Mouse (Mus musculus) liver, embryonic 16.5 days (tissue): ENCODE results near the gene AC140267.1. TPM values are rescaled to one million over a fixed set of nuclear protein-coding genes. Genes with fewer than 3 reads are reported as not detected.

ENCODE experiments used
- ATAC-seq: fragments of 200-750 bp; cut with Nextera tagmentation; 2 replicates; pipeline ENCODE4 v1.8.0; 2017; ENCODE audit warnings: low read depth, mild to moderate bottlenecking, moderate number of reproducible peaks, moderate library complexity
- H3K27ac ChIP-seq: fragments of 300-500 bp; sonication (generic); 2 replicates; pipeline ENCODE4 v1.5.1; 2014; ENCODE audit warnings: mild to moderate bottlenecking, low read length
- H3K27me3 ChIP-seq: fragments of 300-500 bp; sonication (generic); 2 replicates; pipeline ENCODE4 v1.6.1; 2014; ENCODE audit warnings: low read depth, low read length, mixed read lengths; ENCODE audit not compliant: control insufficient read depth, insufficient read depth
- H3K36me3 ChIP-seq: fragments of 300-500 bp; sonication (generic); 2 replicates; pipeline ENCODE4 v1.6.1; 2014; ENCODE audit warnings: mild to moderate bottlenecking; ENCODE audit not compliant: control insufficient read depth, insufficient read depth
- H3K4me1 ChIP-seq: fragments of 300-500 bp; sonication (generic); 2 replicates; pipeline ENCODE4 v1.6.1; 2014; ENCODE audit warnings: low read depth, low read length, mixed read lengths; ENCODE audit not compliant: control insufficient read depth
- H3K4me2 ChIP-seq: fragments of 300-500 bp; sonication (generic); 2 replicates; pipeline ENCODE4 v1.6.1; 2014; ENCODE audit warnings: low read depth, low read length, mixed read lengths
- H3K4me3 ChIP-seq: fragments of 300-500 bp; sonication (generic); 2 replicates; pipeline ENCODE4 v1.5.1; 2014; ENCODE audit warnings: low read depth, mild to moderate bottlenecking, low read length
- H3K9ac ChIP-seq: fragments of 300-500 bp; sonication (generic); 2 replicates; pipeline ENCODE4 v1.6.1; 2014; ENCODE audit warnings: low read depth, low read length
- H3K9me3 ChIP-seq: fragments of 300-500 bp; sonication (generic); replicated peaks from 2 replicates; pipeline ENCODE4 v1.6.1; 2016; ENCODE audit warnings: low read length; ENCODE audit not compliant: control insufficient read depth
- WGBS: fragments of 180-500 bp; shearing (Covaris S2); extraction: QIAGEN DNeasy Blood & Tissue Kit; methylation state at CpG from one replicate; pipeline ENCODE4 v1.1.7; 2014; ENCODE audit not compliant: insufficient replicate concordance; 5-methylcytosine and 5-hydroxymethylcytosine counted together
- polyA plus RNA-seq: library from polyadenylated mRNA; unstranded; fragments of >200 nt; fragmentation: Nextera tagmentation; extraction: Ambion mirVana; gene quantifications from 2 replicates; pipeline ENCODE4 v1.2.1, GENCODE M21; 2015

Gene AC140267.1
- polyA plus RNA-seq, 1 experiment from 2014 or later = not detected

DNA sequence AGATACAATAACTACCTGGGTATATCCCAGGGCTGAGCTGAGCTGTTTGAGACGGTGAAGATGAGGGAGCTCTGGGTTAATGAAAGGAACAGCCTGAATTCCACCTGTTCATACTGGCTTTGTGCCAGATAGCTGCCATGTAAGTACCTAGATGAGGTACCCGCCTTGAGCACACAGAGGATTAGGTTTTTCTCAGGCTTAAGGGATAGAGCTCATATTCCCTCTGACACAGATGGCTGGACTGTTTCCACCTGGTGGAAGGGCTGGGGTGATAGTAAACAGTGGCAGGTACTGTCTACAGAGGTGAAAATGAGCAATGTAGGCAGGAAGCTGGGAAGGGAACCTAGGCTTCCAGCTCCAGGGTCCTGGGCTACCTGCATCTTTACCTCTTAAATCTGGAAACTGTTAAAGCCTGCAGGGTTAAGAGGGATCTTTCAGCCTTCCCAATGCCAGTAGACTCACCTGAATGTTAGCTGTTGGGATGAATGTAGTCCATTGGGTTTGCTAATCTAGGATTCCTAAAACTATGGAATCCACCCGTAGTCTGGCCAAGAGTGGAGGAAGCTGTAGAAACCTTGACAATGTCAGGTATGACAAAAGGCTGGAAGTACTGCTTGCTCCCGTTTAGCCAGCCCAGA, 22.1 kb downstream of the AC140267.1 start:
- peak overlapping the region; percentile 91 for H3K4me3 ChIP-seq
- H3K4me1 ChIP-seq = peaks cover 62% of the 10 kb centered on the region
- no peaks in the 10 kb centered on the region for H3K9me3 ChIP-seq
- peak overlapping the region; percentile 96 for H3K9ac ChIP-seq
- peak overlapping the region; percentile 97 for H3K4me2 ChIP-seq
- peak overlapping the region; percentile 99 for H3K27ac ChIP-seq
- H3K36me3 ChIP-seq = peaks cover 28% of the 10 kb centered on the region
- ATAC-seq = no peak
- no peaks in the 10 kb centered on the region for H3K27me3 ChIP-seq
- WGBS = 26% methylated on average over 4 of the region's 4 CpGs

- Histone ChIP-seq H3K36me3 (peaks cover 28% of the 10 kb centered on the region), H3K9ac (peak overlapping the region; percentile 96), H3K27me3 (no peaks in the 10 kb centered on the region), H3K27ac (peak overlapping the region; percentile 99), H3K4me2 (peak overlapping the region; percentile 97), H3K9me3 (no peaks in the 10 kb centered on the region), H3K4me3 (peak overlapping the region; percentile 91), H3K4me1 (peaks cover 63% of the 10 kb centered on the region)
- 44% methylated on average over 11 of the region's 11 CpGs for WGBS
- peak; percentile 57 for ATAC-seq
Observed at GRCm38 (mm10) chr15:80258240-80259170, 22.9 kb downstream of the AC140267.1 start.

DNA sequence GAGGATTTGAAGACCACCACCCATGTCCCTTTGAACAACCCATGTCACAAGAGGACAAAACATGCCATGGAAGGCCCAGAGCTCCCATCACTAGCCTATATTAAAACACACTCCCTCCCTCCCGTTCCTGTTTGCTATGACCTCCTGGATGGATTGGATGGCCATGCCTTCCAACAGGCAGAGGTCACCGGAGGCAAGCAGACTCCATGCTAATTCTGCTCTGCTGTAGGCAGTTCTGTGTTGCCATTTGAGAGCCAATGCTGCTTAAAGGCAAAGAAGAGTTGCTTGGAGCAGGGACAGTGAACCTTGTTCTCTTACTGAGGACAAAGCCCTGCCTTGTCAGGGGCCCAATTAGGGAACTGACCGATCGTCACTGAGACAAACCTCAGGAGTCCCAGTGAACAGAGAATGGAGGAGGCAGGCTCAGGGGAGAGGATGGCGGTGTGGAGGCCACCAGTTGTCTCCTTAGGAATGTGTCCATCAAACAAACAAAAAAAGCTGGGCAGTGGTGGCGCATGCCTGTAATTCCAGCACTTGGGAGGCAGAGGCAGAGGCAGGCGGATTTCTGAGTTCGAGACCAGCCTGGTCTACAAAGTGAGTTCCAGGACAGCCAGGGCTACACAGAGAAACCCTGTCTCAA, 23.9 kb downstream of the AC140267.1 start:
- H3K36me3 ChIP-seq = peaks cover 28% of the 10 kb centered on the region
- H3K27ac ChIP-seq = peak overlapping the region; percentile 99
- 78% methylated on average over 8 of the region's 8 CpGs for WGBS
- no peak for ATAC-seq
- no peaks in the 10 kb centered on the region for H3K9me3 ChIP-seq
- H3K27me3 ChIP-seq = no peaks in the 10 kb centered on the region
- H3K4me3 ChIP-seq = no peak overlapping the region
- 0 out of 2 replicates have a peak overlapping the region, but pooled peaks have one; percentile 97 for H3K4me2 ChIP-seq
- 0 out of 2 replicates have a peak overlapping the region, but pooled peaks have one; percentile 17 for H3K9ac ChIP-seq
- H3K4me1 ChIP-seq = peaks cover 56% of the 10 kb centered on the region

DNA sequence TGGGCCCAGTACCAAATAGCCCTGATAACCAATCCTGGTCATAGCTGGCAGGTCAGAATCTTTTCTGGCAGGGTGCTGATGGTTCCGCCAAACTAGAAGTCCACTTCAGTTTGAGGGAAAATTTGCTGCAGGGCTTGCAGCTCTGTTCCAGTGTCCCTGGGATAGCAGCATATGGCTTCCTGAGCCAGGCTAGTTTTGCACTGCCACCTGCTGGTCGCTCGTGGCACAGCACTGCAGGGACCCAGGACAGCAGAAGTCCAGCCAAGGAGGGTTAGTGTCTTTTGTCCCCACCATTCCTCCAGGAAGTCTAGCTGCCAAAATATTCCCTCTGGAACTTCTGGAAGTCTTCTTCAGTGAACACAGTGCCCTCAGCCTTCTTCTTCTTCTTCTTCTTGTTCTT, 25.0 kb downstream of the AC140267.1 start:
- Histone ChIP-seq H3K9me3 (no peaks in the 10 kb centered on the region), H3K27ac (no peak overlapping the region; the same call in 1 of the 2 replicates), H3K4me2 (no peak overlapping the region), H3K27me3 (no peaks in the 10 kb centered on the region), H3K36me3 (peaks cover 28% of the 10 kb centered on the region), H3K4me1 (peaks cover 57% of the 10 kb centered on the region), H3K9ac (no peak overlapping the region), H3K4me3 (no peak overlapping the region)
- WGBS = 8% methylated on average over 3 of the region's 3 CpGs
- no peak for ATAC-seq

- H3K27ac ChIP-seq = no peak overlapping the region
- peaks cover 26% of the 10 kb centered on the region for H3K36me3 ChIP-seq
- no peaks in the 10 kb centered on the region for H3K27me3 ChIP-seq
- no peaks in the 10 kb centered on the region for H3K9me3 ChIP-seq
- no peak overlapping the region for H3K4me2 ChIP-seq
- ATAC-seq = no peak
- no peak overlapping the region for H3K9ac ChIP-seq
- peaks cover 57% of the 10 kb centered on the region for H3K4me1 ChIP-seq
- 70% methylated on average over 7 of the region's 7 CpGs for whole genome bisulfite sequencing
- H3K4me3 ChIP-seq = no peak overlapping the region
Observed at GRCm38 (mm10) chr15:80261100-80261499, 25.5 kb downstream of the AC140267.1 start.

- WGBS = under 1% methylated on average over 66 of the region's 66 CpGs
Observed at GRCm38 (mm10) chr15:80263610-80264575, 28.3 kb downstream of the AC140267.1 start, which contains the start of gene Rps19bp1. Gene Rps19bp1 (minus strand): TSS chr15:80264315.

GRCm38 (mm10) chr15:80266281-80266680, 30.6 kb downstream of the AC140267.1 start:
- no peaks in the 10 kb centered on the region for H3K27me3 ChIP-seq
- no peak for ATAC-seq
- 0% methylated on average over 2 of the region's 2 CpGs for WGBS
- no peaks in the 10 kb centered on the region for H3K36me3 ChIP-seq
- peaks cover 16% of the 10 kb centered on the region for H3K4me1 ChIP-seq
- H3K27ac ChIP-seq = no peak overlapping the region
- peaks cover 3% of the 10 kb centered on the region; the same call in 1 of the 2 replicates for H3K9me3 ChIP-seq
- H3K4me2 ChIP-seq = no peak overlapping the region
- no peak overlapping the region for H3K4me3 ChIP-seq
- H3K9ac ChIP-seq = no peak overlapping the region

More at GRCm38 (mm10) chr15:80263610-80264575, 28.3 kb downstream of the AC140267.1 start, which contains the start of gene Rps19bp1:
- peak; percentile 96 for ATAC-seq
- Histone ChIP-seq H3K4me1 (peaks cover 32% of the 10 kb centered on the region), H3K27ac (peak within 1 kb of the TSS; percentile 78), H3K27me3 (no peaks in the 10 kb centered on the region), H3K4me3 (peak within 1 kb of the TSS; percentile 75), H3K9ac (peak within 1 kb of the TSS; percentile 86), H3K36me3 (peaks cover 8% of the 10 kb centered on the region), H3K4me2 (peak within 1 kb of the TSS; percentile 79), H3K9me3 (no peaks in the 10 kb centered on the region)
